Mouse (Mus musculus) midbrain, embryonic 14.5 days (tissue): ENCODE measurements around the gene Fam57a. TPM values are rescaled to one million over a fixed set of nuclear protein-coding genes. Genes with fewer than 3 reads are reported as not detected.

ENCODE experiments used
- ATAC-seq: fragments of 200-750 bp; cut with Nextera tagmentation; 2 replicates; pipeline ENCODE4 v1.8.0; 2017; ENCODE audit warnings: moderate number of reproducible peaks, moderate library complexity; ENCODE audit not compliant: low FRiP score, low TSS enrichment
- DNase-seq: peaks from one replicate; pipeline ENCODE4 v3.0.0-alpha.2; 2015
- H3K27ac ChIP-seq: fragments of 300-500 bp; sonication (generic); replicated peaks from 2 replicates; pipeline ENCODE4 v1.5.1; 2014; ENCODE audit warnings: mild to moderate bottlenecking, low read depth, low read length, moderate library complexity
- H3K27me3 ChIP-seq: fragments of 300-500 bp; sonication (generic); 2 replicates; pipeline ENCODE4 v1.6.1; 2014; ENCODE audit warnings: low read length, control low read depth, mixed read lengths; ENCODE audit not compliant: control insufficient read depth, insufficient read depth
- H3K36me3 ChIP-seq: fragments of 300-500 bp; sonication (generic); 2 replicates; pipeline ENCODE4 v1.6.1; 2014; ENCODE audit warnings: low read length, control low read depth; ENCODE audit not compliant: control insufficient read depth, insufficient read depth
- H3K4me1 ChIP-seq: fragments of 300-500 bp; sonication (generic); 2 replicates; pipeline ENCODE4 v1.6.1; 2014; ENCODE audit warnings: mild to moderate bottlenecking, antibody characterized with exemption, low read length, control low read depth; ENCODE audit not compliant: control insufficient read depth, insufficient read depth
- H3K4me2 ChIP-seq: fragments of 300-500 bp; sonication (generic); 2 replicates; pipeline ENCODE4 v1.6.1; 2014; ENCODE audit warnings: mild to moderate bottlenecking, low read length, moderate library complexity
- H3K4me3 ChIP-seq: fragments of 300-500 bp; sonication (generic); replicated peaks from 2 replicates; pipeline ENCODE4 v1.5.1; 2014; ENCODE audit warnings: low read depth, low read length
- H3K9ac ChIP-seq: fragments of 300-500 bp; sonication (generic); replicated peaks from 2 replicates; pipeline ENCODE4 v1.6.1; 2014; ENCODE audit warnings: mild to moderate bottlenecking, low read length, moderate library complexity
- H3K9me3 ChIP-seq: fragments of 300-500 bp; sonication (generic); 2 replicates; pipeline ENCODE4 v1.6.1; 2016; ENCODE audit warnings: low read length, control low read depth, mixed read lengths; ENCODE audit not compliant: control insufficient read depth
- WGBS: fragments of 180-500 bp; shearing (Covaris S2); extraction: QIAGEN DNeasy Blood & Tissue Kit; methylation state at CpG from one replicate; pipeline ENCODE4 v1.1.7; 2014; 5-methylcytosine and 5-hydroxymethylcytosine counted together
- polyA plus RNA-seq: library from polyadenylated mRNA; unstranded; fragments of >200 nt; fragmentation: Nextera tagmentation; extraction: Ambion mirVana; gene quantifications from 2 replicates; pipeline ENCODE4 v1.2.1, GENCODE M21; 2014

Fam57a gene
- polyA plus RNA-seq, 1 experiment from 2014 or later = 25.7 TPM

DNA sequence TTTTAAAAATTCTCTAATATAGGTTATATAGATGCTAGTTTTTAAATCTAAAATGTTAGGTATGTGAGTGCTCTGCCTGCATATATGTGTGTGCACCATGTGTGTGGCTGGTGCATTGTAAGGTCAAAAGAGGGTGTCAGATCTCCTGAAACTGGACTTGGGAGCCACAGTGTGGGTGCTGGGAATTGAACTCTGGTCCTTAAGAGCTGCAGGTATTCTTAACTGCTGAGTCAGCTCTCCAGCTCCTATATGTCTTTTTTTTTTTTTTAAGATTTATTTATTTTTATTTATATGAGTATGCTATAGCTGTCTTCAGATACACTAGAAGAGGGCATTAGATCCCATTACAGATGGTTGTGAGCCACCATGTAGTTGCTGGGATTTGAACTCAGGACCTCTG, 67.0 kb downstream of the Fam57a start:
- Histone ChIP-seq H3K27ac (no peak overlapping the region), H3K4me2 (no peak overlapping the region), H3K4me1 (peaks cover 8% of the 10 kb centered on the region), H3K36me3 (peaks cover 26% of the 10 kb centered on the region), H3K9ac (no peak overlapping the region), H3K4me3 (no peak overlapping the region), H3K27me3 (no peaks in the 10 kb centered on the region), H3K9me3 (no peaks in the 10 kb centered on the region)
- ATAC-seq (no peak), DNase-seq (no peak)

DNA sequence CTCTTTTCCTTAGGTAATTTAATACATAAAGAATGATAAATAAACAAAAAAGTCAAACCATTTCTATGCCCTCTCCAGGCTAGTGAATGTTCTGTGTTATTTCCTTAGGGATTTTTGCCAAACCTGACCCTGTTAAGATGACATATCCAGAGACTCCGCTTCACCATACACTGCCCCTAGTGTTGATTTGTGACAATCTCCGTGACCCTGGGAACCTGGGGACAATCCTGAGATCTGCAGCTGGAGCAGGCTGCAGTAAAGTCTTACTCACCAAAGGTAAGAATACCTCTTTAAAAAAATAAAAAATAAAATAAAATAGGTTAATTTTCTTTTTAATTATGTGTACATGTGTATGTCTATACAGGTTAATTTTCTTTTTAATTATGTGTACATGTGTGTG, 67.8 kb downstream of the Fam57a start:
- DNase-seq (no peak), ATAC-seq (no peak)
- peaks cover 8% of the 10 kb centered on the region for H3K4me1 ChIP-seq
- H3K4me3 ChIP-seq = no peak overlapping the region
- no peaks in the 10 kb centered on the region for H3K27me3 ChIP-seq
- H3K4me2 ChIP-seq = no peak overlapping the region
- no peaks in the 10 kb centered on the region for H3K9me3 ChIP-seq
- 45% methylated on average over 2 of the region's 2 CpGs for WGBS
- no peak overlapping the region for H3K27ac ChIP-seq
- no peak overlapping the region for H3K9ac ChIP-seq
- H3K36me3 ChIP-seq = peaks cover 27% of the 10 kb centered on the region

DNA sequence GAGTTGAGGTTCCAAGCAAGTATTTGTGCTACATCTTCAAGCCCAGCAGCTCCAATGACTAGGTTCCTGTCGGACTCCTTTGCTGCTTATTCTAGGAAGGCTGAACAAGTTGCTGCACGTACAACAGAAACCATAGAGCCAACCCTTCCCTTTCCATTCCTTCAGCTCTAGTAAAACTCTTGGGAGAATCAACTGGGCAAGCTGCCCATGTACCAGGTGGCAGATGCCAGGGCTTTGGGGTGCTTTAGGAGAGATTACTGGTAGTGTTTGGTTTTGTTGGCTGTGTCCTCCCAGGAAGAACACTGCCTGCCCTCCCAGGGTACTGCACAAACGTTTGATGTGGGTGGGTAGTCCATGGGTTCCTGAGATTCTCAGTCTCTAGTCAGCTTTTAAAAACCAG, 72.6 kb downstream of the Fam57a start:
- no peak for DNase-seq
- Histone ChIP-seq H3K4me1 (no peaks in the 10 kb centered on the region), H3K27me3 (no peaks in the 10 kb centered on the region), H3K27ac (no peak overlapping the region), H3K36me3 (peaks cover 27% of the 10 kb centered on the region), H3K9me3 (no peaks in the 10 kb centered on the region), H3K4me2 (no peak overlapping the region), H3K4me3 (no peak overlapping the region), H3K9ac (no peak overlapping the region)
- no peak for ATAC-seq
- WGBS = 66% methylated on average over 3 of the region's 3 CpGs

DNA sequence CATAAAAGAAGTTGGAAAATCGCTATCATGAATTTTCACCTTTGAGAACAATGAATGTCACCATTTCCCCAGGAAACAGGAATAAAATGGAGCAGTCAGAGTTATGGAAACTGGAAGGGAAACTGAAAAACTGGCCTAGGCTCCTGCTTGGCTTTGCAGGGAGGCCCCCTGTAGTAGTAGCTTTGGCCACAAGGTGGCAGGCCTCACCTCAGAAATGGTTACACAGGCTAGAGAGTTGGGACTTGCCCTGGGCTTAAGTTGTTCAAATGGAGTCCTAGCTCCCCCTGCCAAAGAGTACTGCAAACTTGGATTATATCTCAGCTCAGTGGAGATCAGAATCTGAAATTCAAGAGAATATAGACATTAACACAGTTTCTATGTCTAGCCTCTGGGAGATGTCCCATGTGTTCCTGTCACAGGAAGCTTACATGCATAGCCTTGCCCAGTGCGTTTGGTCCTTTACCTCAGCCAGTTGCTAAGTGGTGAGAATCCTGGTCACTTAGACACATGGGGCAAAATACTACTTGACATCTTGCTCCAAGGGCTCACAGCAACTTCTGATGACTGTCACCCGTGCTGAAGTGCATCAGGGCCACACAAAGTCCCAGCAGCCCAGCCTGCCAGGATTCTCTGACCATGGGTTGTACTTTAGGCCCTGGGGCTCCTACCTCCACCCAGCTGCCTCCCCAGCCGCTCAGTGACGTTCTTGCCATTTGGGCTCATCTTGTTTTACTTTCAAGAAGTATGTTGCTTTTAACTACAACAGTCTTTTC, 73.9 kb downstream of the Fam57a start:
- ATAC-seq = peak; percentile 71; the same call in 1 of the 2 replicates
- Histone ChIP-seq H3K9me3 (no peaks in the 10 kb centered on the region), H3K4me3 (no peak overlapping the region), H3K27ac (peak overlapping the region; percentile 41; the same call in 1 of the 2 replicates), H3K4me2 (no peak overlapping the region), H3K36me3 (peaks cover 27% of the 10 kb centered on the region), H3K27me3 (no peaks in the 10 kb centered on the region), H3K9ac (no peak overlapping the region), H3K4me1 (no peaks in the 10 kb centered on the region)
- peak; percentile 93 for DNase-seq
- 60% methylated on average over 5 of the region's 5 CpGs for WGBS

DNA sequence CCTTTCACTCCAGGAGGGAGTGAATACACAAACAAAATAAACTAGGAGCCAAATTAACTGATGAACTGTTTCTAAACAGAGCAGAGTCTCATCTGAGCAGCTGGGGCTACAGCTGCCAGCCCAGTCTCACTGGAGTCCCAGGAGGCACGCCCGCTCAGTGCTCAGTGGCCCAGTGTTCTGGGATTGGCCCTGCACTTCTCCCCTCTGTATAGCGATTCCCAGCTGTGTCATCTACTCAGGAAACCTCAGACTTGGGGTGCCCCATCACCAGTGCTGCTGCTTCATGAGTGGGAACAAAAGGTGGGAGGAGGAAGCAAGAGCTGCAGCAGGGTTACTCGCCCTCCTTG, 74.4 kb downstream of the Fam57a start:
- Histone ChIP-seq H3K27me3 (no peaks in the 10 kb centered on the region), H3K4me1 (no peaks in the 10 kb centered on the region), H3K4me3 (no peak overlapping the region), H3K36me3 (peaks cover 24% of the 10 kb centered on the region), H3K27ac (no peak overlapping the region), H3K4me2 (no peak overlapping the region), H3K9me3 (no peaks in the 10 kb centered on the region), H3K9ac (no peak overlapping the region)
- 72% methylated on average over 4 of the region's 4 CpGs for WGBS
- ATAC-seq = no peak
- no peak for DNase-seq

DNA sequence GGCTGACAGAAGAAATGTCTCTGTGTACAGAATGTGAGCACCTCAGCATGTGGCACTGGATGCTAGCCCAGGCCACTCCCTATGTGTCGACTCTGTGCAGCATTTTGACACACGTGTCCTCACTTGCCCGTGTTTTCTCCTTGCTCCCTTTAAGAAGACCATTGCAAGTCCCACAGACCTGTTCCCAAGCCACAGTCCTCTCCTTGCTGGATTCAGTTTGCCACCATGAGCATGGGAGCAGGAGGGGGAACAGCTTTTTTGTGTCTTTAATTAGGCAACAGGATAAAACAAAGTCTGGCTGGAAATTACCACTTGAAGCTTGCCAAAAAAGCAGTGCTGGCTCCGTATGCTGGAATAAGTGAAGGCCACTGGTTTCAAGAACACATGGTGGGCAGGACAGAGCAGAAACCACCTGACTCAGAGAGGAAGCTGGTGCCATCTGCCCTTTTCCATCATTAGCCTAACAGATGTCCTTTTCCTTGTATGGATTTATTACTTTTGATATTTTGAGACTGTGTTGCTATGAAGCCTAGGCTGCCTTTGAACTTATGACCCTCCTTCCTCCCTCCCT, 76.0 kb downstream of the Fam57a start:
- Histone ChIP-seq H3K27me3 (no peaks in the 10 kb centered on the region), H3K9ac (no peak overlapping the region), H3K27ac (no peak overlapping the region), H3K36me3 (peaks cover 10% of the 10 kb centered on the region; the same call in 1 of the 2 replicates), H3K4me1 (peaks cover 6% of the 10 kb centered on the region), H3K9me3 (no peaks in the 10 kb centered on the region), H3K4me3 (no peak overlapping the region), H3K4me2 (no peak overlapping the region)
- 78% methylated on average over 4 of the region's 4 CpGs for WGBS
- ATAC-seq (no peak), DNase-seq (no peak)

DNA sequence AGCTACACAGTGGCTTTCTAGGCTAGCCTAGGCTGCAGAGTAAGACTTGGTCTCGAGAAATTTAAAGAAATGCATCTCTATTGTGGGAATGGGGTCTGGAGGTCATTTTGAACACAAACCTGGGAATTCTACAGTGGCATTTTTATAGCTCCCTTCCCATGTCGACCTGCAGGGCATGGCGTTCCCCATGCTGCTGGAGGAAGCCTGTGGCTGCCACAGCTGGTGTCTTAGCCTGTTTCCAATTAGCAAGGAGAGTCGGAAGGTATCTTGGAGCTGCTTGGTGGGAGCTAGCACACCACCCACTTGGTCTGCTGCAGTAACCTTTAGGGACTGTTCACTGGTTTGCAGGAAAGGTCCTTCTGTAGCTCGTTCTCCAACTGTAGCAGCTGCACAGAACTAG, 76.7 kb downstream of the Fam57a start:
- H3K27me3 ChIP-seq = no peaks in the 10 kb centered on the region
- WGBS = 64% methylated on average over 5 of the region's 5 CpGs
- H3K4me1 ChIP-seq = peaks cover 12% of the 10 kb centered on the region
- DNase-seq = no peak
- no peak overlapping the region for H3K4me3 ChIP-seq
- H3K9ac ChIP-seq = no peak overlapping the region
- 0 out of 2 replicates have a peak, but pooled peaks cover 4% of the 10 kb centered on the region for H3K36me3 ChIP-seq
- no peak for ATAC-seq
- no peaks in the 10 kb centered on the region for H3K9me3 ChIP-seq
- H3K4me2 ChIP-seq = no peak overlapping the region
- no peak overlapping the region; the same call in 1 of the 2 replicates for H3K27ac ChIP-seq

DNA sequence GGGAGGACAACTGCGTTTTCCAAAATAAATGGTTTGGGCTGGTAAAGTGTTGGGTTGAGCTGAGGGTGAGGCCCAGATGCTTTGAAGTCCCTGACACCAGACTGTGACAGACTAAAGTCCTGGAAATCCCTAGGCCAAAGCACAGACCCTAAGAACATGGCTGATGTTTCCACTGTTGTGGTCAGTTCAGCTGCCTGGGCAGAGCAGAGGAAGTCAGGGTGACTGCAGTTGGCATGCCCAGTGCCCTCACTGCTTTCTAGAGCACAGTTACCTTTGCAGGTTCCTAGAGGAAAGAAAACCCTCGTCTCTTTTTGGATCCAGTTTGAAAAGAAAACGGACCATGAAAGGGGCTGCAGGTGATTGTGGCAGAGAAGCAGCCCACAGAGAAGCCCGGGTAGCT, 77.9 kb downstream of the Fam57a start:
- no peak overlapping the region for H3K4me2 ChIP-seq
- no peaks in the 10 kb centered on the region for H3K36me3 ChIP-seq
- 89% methylated on average over 4 of the region's 4 CpGs for WGBS
- no peak overlapping the region for H3K9ac ChIP-seq
- ATAC-seq (no peak), DNase-seq (no peak)
- H3K9me3 ChIP-seq = no peaks in the 10 kb centered on the region
- peaks cover 20% of the 10 kb centered on the region for H3K4me1 ChIP-seq
- H3K4me3 ChIP-seq = no peak overlapping the region
- no peaks in the 10 kb centered on the region for H3K27me3 ChIP-seq
- H3K27ac ChIP-seq = no peak overlapping the region

DNA sequence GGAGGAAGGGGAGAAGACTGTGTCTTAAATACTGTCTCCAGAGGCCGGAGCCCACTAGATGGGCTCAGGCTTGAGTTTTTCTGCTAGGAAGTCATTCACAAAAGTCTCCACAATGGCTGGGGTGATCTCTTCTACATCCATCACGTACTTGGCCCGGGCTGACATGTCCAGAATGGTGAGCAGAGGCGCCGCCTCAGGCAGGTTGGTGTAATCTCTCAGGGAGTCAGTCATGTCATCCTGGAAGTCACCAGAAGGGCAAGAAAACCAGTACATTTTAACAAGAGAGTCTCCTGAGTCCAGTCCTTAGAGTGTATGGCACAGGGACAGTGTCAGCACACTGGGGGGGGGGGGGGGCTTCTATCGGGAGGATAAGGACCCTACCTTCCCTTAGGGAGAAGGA, 79.0 kb downstream of the Fam57a start:
- DNase-seq (no peak), ATAC-seq (no peak)
- peaks cover 30% of the 10 kb centered on the region for H3K4me1 ChIP-seq

More for the DNA sequence above, 79.0 kb downstream of the Fam57a start:
- Histone ChIP-seq H3K36me3 (no peaks in the 10 kb centered on the region), H3K27me3 (no peaks in the 10 kb centered on the region), H3K9ac (no peak overlapping the region), H3K4me2 (no peak overlapping the region), H3K9me3 (no peaks in the 10 kb centered on the region), H3K27ac (no peak overlapping the region), H3K4me3 (no peak overlapping the region)
- 81% methylated on average over 6 of the region's 6 CpGs for WGBS
